ENCODE assay signal across 22 mouse cellular contexts in genomic region chr3:115462623-115463022, GRCm38 (mm10).
DNase-seq lines count a peak whose midpoint lies in the region; ATAC-seq lines count a peak whose summit lies in the region.
"Had no signal": no experiment of that assay in that cellular context is flagged by ENCODE, and none has a peak within 500 bp of the region (broad histone marks: within the 10 kb centered on the region; RNA-seq: fewer than 3 reads in every experiment).

No protein-coding gene starts in this region.

- no peaks in the 10 kb centered on the region for H3K36me3 ChIP-seq in midbrain, embryonic 11.5 days (ENCODE audit: control insufficient read depth, insufficient read depth, low read length)
- no peaks in the 10 kb centered on the region for H3K36me3 ChIP-seq in midbrain, embryonic 15.5 days (replicated peaks)
- H3K36me3 ChIP-seq in hindbrain, embryonic 11.5 days (ENCODE audit: control insufficient read depth, insufficient read depth, low read length), result no peaks in the 10 kb centered on the region
- H3K36me3 ChIP-seq in hindbrain, embryonic 14.5 days (replicated peaks; ENCODE audit: control insufficient read depth, insufficient read depth), result no peaks in the 10 kb centered on the region
- H3K36me3 ChIP-seq: heart, embryonic 13.5 days; intestine, embryonic 15.5 days; limb, embryonic 12.5 days; liver, embryonic 15.5 days had no signal

- no peak overlapping the region for H3K27ac ChIP-seq in midbrain, embryonic 11.5 days (ENCODE audit: low read depth, low read length)
- no peak overlapping the region for H3K27ac ChIP-seq in midbrain, embryonic 15.5 days
- no peak overlapping the region for H3K27ac ChIP-seq in hindbrain, embryonic 11.5 days (ENCODE audit: low read depth, low read length)
- no peak overlapping the region for H3K27ac ChIP-seq in hindbrain, embryonic 14.5 days
- H3K27ac ChIP-seq: heart, embryonic 13.5 days; intestine, embryonic 15.5 days; kidney, postnatal 0 days; limb, embryonic 12.5 days; liver, embryonic 15.5 days had no signal

- H3K4me3 ChIP-seq in midbrain, embryonic 11.5 days (ENCODE audit: low read depth, low read length), result no peak overlapping the region
- no peak overlapping the region for H3K4me3 ChIP-seq in midbrain, embryonic 15.5 days
- H3K4me3 ChIP-seq in hindbrain, embryonic 11.5 days (ENCODE audit: low read depth, low read length), result no peak overlapping the region
- H3K4me3 ChIP-seq in hindbrain, embryonic 14.5 days (replicated peaks; ENCODE audit: low read length), result no peak overlapping the region
- H3K4me3 ChIP-seq: heart, embryonic 13.5 days; intestine, embryonic 15.5 days; limb, embryonic 12.5 days; liver, embryonic 15.5 days had no signal

- no peak overlapping the region for H3K4me2 ChIP-seq in midbrain, embryonic 11.5 days
- H3K4me2 ChIP-seq in midbrain, embryonic 15.5 days, result no peak overlapping the region
- no peak overlapping the region for H3K4me2 ChIP-seq in hindbrain, embryonic 11.5 days (replicated peaks; ENCODE audit: low read depth, low read length)
- no peak overlapping the region for H3K4me2 ChIP-seq in hindbrain, embryonic 14.5 days (replicated peaks)
- H3K4me2 ChIP-seq: heart, embryonic 13.5 days; intestine, embryonic 15.5 days; limb, embryonic 12.5 days; liver, embryonic 15.5 days; lung, embryonic 14.5 days had no signal

- peak; percentile 61 for ATAC-seq in midbrain, embryonic 11.5 days (ENCODE audit: low FRiP score)
- no peak for ATAC-seq in midbrain, embryonic 15.5 days (replicated peaks)
- ATAC-seq in hindbrain, embryonic 11.5 days (ENCODE audit: low FRiP score), result peak; percentile 62
- ATAC-seq in hindbrain, embryonic 14.5 days (ENCODE audit: low FRiP score), result peak; percentile 54; the same call in 1 of the 2 replicates
- ATAC-seq: forebrain, postnatal 0 days; intestine, embryonic 15.5 days; Patski had no signal

- H3K4me1 ChIP-seq in midbrain, embryonic 11.5 days (ENCODE audit: control insufficient read depth, insufficient read depth, low read length), result no peaks in the 10 kb centered on the region
- H3K4me1 ChIP-seq in midbrain, embryonic 15.5 days, result no peaks in the 10 kb centered on the region
- H3K4me1 ChIP-seq in hindbrain, embryonic 11.5 days (replicated peaks; ENCODE audit: control insufficient read depth, insufficient read depth, low read length), result no peaks in the 10 kb centered on the region
- no peaks in the 10 kb centered on the region for H3K4me1 ChIP-seq in hindbrain, embryonic 14.5 days (replicated peaks; ENCODE audit: control insufficient read depth, insufficient read depth, low read length)
- H3K4me1 ChIP-seq: heart, embryonic 13.5 days; intestine, embryonic 15.5 days; limb, embryonic 12.5 days; liver, embryonic 15.5 days had no signal

- WGBS in midbrain, embryonic 11.5 days, result 76% methylated on average over 3 of the region's 3 CpGs
- 77% methylated on average over 3 of the region's 3 CpGs for WGBS in midbrain, embryonic 15.5 days
- 54% methylated on average over 3 of the region's 3 CpGs for WGBS in hindbrain, embryonic 11.5 days
- WGBS in hindbrain, embryonic 14.5 days, result 52% methylated on average over 3 of the region's 3 CpGs

- DNase-seq in embryo, embryonic 10.5 days (ENCODE audit: low spot score), result peak; percentile 13
- no peak for DNase-seq in embryo, embryonic 9.5 days (ENCODE audit: extremely low spot score)
- no peak for DNase-seq in midbrain, embryonic 11.5 days (ENCODE audit: low spot score, missing footprints)
- DNase-seq in hindbrain, embryonic 11.5 days (ENCODE audit: low spot score), result peak; percentile 6
- DNase-seq in hindbrain, embryonic 14.5 days (ENCODE audit: low spot score), result no peak
- DNase-seq in thymus, postnatal 4 days, result no peak
- DNase-seq: adrenal gland, postnatal 10 days; cerebellum, adult 9-10 months; forebrain, postnatal 0 days; heart, postnatal 10 days; kidney, adult 8-10 months; layer of hippocampus, adult 9-11 months; lung, embryonic 14.5 days; lung, postnatal 14 days; thymus, adult 2 months had no signal

- H3K27me3 ChIP-seq in midbrain, embryonic 11.5 days (ENCODE audit: control insufficient read depth, insufficient read depth, low read length), result no peaks in the 10 kb centered on the region
- H3K27me3 ChIP-seq in midbrain, embryonic 15.5 days (replicated peaks), result no peaks in the 10 kb centered on the region
- H3K27me3 ChIP-seq in hindbrain, embryonic 11.5 days (ENCODE audit: control insufficient read depth, insufficient read depth, low read length), result no peaks in the 10 kb centered on the region
- H3K27me3 ChIP-seq in hindbrain, embryonic 14.5 days (ENCODE audit: control insufficient read depth, insufficient read depth, low read length), result no peaks in the 10 kb centered on the region
- H3K27me3 ChIP-seq: heart, embryonic 13.5 days; intestine, embryonic 15.5 days; limb, embryonic 12.5 days; liver, embryonic 15.5 days; Patski had no signal

- H3K9ac ChIP-seq in midbrain, embryonic 11.5 days (ENCODE audit: low read length), result no peak overlapping the region
- H3K9ac ChIP-seq in midbrain, embryonic 15.5 days, result no peak overlapping the region
- no peak overlapping the region for H3K9ac ChIP-seq in hindbrain, embryonic 11.5 days (ENCODE audit: low read depth, low read length)
- H3K9ac ChIP-seq in hindbrain, embryonic 14.5 days, result no peak overlapping the region
- H3K9ac ChIP-seq: forebrain, postnatal 0 days; heart, embryonic 13.5 days; intestine, embryonic 15.5 days; limb, embryonic 12.5 days; liver, embryonic 15.5 days; lung, embryonic 14.5 days had no signal

- no peaks in the 10 kb centered on the region for H3K9me3 ChIP-seq in midbrain, embryonic 11.5 days (ENCODE audit: control insufficient read depth, low read length)
- H3K9me3 ChIP-seq in midbrain, embryonic 15.5 days, result no peaks in the 10 kb centered on the region
- no peaks in the 10 kb centered on the region for H3K9me3 ChIP-seq in hindbrain, embryonic 11.5 days (ENCODE audit: control insufficient read depth, low read length)
- no peaks in the 10 kb centered on the region for H3K9me3 ChIP-seq in hindbrain, embryonic 14.5 days (ENCODE audit: control insufficient read depth, low read length)
- H3K9me3 ChIP-seq: heart, embryonic 13.5 days; intestine, embryonic 15.5 days; limb, embryonic 12.5 days; liver, embryonic 15.5 days had no signal

Comparison
In these comparisons a context has a peak if more than half of its experiments do, and no peak if none do; other contexts are left out.
1. DNase-seq: peak in embryo, embryonic 10.5 days (single experiment) and hindbrain, embryonic 11.5 days (single experiment); none in embryo, embryonic 9.5 days (single experiment), midbrain, embryonic 11.5 days (single experiment), hindbrain, embryonic 14.5 days (single experiment) and thymus, postnatal 4 days (single experiment).